Mouse (Mus musculus) thymus, postnatal 0 days (tissue): Measurements from ENCODE around the gene Ankrd16. TPM values are rescaled to one million over a fixed set of nuclear protein-coding genes. Genes with fewer than 3 reads are reported as not detected.

ENCODE experiments used
- polyA plus RNA-seq: library from polyadenylated mRNA; unstranded; fragments of >200 nt; fragmentation: Nextera tagmentation; extraction: Ambion mirVana; gene quantifications from 2 replicates; pipeline ENCODE4 v1.2.1, GENCODE M21; 2015

Ankrd16 gene
- polyA plus RNA-seq, 1 experiment from 2014 or later, result 41.2 TPM

Other genes with a start within 250 kb of the Ankrd16 start
- 14.0 and 15.0 TPM in 2 replicates for gene Pfkfb3, start 223.8 kb upstream of the Ankrd16 start, polyA plus RNA-seq
- gene Rbm17, start 173.7 kb upstream of the Ankrd16 start, polyA plus RNA-seq, result 188 and 189 TPM in 2 replicates
- not detected in 2 replicates for gene Gm17490, start 151.6 kb upstream of the Ankrd16 start, polyA plus RNA-seq
- gene Il2ra, start 135.1 kb upstream of the Ankrd16 start, polyA plus RNA-seq, result 46.0 and 51.1 TPM in 2 replicates
- 33.1 and 34.2 TPM in 2 replicates for gene Il15ra, start 72.6 kb upstream of the Ankrd16 start, polyA plus RNA-seq
- gene Fbh1, start 294 bp upstream of the Ankrd16 start, polyA plus RNA-seq, result 63.0 and 65.7 TPM in 2 replicates